In genomic region chr6:66419452-66420041, GRCm38 (mm10) we compare ENCODE assay signal across 25 mouse cellular contexts.
DNase-seq lines count a peak whose midpoint lies in the region; ATAC-seq lines count a peak whose summit lies in the region.
"Had no signal": no experiment of that assay in that cellular context is flagged by ENCODE, and none has a peak within 500 bp of the region (broad histone marks: within the 10 kb centered on the region; RNA-seq: fewer than 3 reads in every experiment).

No protein-coding gene starts in this region.

- H3K27me3 ChIP-seq in midbrain, embryonic 10.5 days (ENCODE audit: low read depth, poor library complexity, severe bottlenecking), result no peaks in the 10 kb centered on the region
- H3K27me3 ChIP-seq in midbrain, embryonic 13.5 days, result no peaks in the 10 kb centered on the region
- H3K27me3 ChIP-seq in forebrain, embryonic 16.5 days (replicated peaks; ENCODE audit: control insufficient read depth, insufficient read depth, low read length), result no peaks in the 10 kb centered on the region
- no peaks in the 10 kb centered on the region for H3K27me3 ChIP-seq in neural tube, embryonic 13.5 days
- H3K27me3 ChIP-seq in heart, embryonic 12.5 days (replicated peaks), result no peaks in the 10 kb centered on the region
- H3K27me3 ChIP-seq: embryonic facial prominence, embryonic 12.5 days; heart, embryonic 13.5 days; limb, embryonic 13.5 days; liver, embryonic 15.5 days had no signal

- no peaks in the 10 kb centered on the region for H3K9me3 ChIP-seq in midbrain, embryonic 10.5 days (replicated peaks)
- no peaks in the 10 kb centered on the region for H3K9me3 ChIP-seq in midbrain, embryonic 13.5 days
- H3K9me3 ChIP-seq in forebrain, embryonic 16.5 days (ENCODE audit: control insufficient read depth, low read length), result no peaks in the 10 kb centered on the region
- no peaks in the 10 kb centered on the region for H3K9me3 ChIP-seq in neural tube, embryonic 13.5 days
- no peaks in the 10 kb centered on the region for H3K9me3 ChIP-seq in heart, embryonic 12.5 days (replicated peaks)
- H3K9me3 ChIP-seq: embryonic facial prominence, embryonic 12.5 days; G1E; heart, embryonic 13.5 days; limb, embryonic 13.5 days; liver, embryonic 15.5 days had no signal

- DNase-seq in embryo, embryonic 10 days (ENCODE audit: low spot score), result peak; percentile 59
- no peak for DNase-seq in embryo, embryonic 9.5 days (ENCODE audit: extremely low spot score)
- DNase-seq in midbrain, embryonic 10.5 days (ENCODE audit: low spot score), result no peak
- DNase-seq in kidney, postnatal 4 days, result no peak
- DNase-seq: adrenal gland, postnatal 10 days; cerebellum, postnatal 36 days; gastrocnemius, postnatal 10 days; heart, adult 11 months; heart, postnatal 4 days; kidney, postnatal 36 days; retina, postnatal 1 day; right cerebral cortex, postnatal 4 days had no signal

- H3K4me3 ChIP-seq in midbrain, embryonic 10.5 days, result no peak overlapping the region
- no peak overlapping the region for H3K4me3 ChIP-seq in midbrain, embryonic 13.5 days (replicated peaks)
- no peak overlapping the region for H3K4me3 ChIP-seq in forebrain, embryonic 16.5 days (replicated peaks; ENCODE audit: low read length)
- no peak overlapping the region for H3K4me3 ChIP-seq in neural tube, embryonic 13.5 days
- H3K4me3 ChIP-seq in heart, embryonic 12.5 days, result no peak overlapping the region
- H3K4me3 ChIP-seq: embryonic facial prominence, embryonic 12.5 days; erythroblast, embryonic 14.5 days; heart, embryonic 13.5 days; limb, embryonic 13.5 days; liver, embryonic 15.5 days had no signal

- peaks cover 12% of the 10 kb centered on the region for H3K4me1 ChIP-seq in midbrain, embryonic 10.5 days
- H3K4me1 ChIP-seq in midbrain, embryonic 13.5 days (replicated peaks), result no peaks in the 10 kb centered on the region; the same call in 1 of the 2 replicates
- H3K4me1 ChIP-seq in forebrain, embryonic 16.5 days (replicated peaks; ENCODE audit: control insufficient read depth, insufficient read depth, low read length), result peaks cover 3% of the 10 kb centered on the region; the same call in 1 of the 2 replicates
- peaks cover 10% of the 10 kb centered on the region for H3K4me1 ChIP-seq in neural tube, embryonic 13.5 days (replicated peaks)
- H3K4me1 ChIP-seq in heart, embryonic 12.5 days (replicated peaks), result no peaks in the 10 kb centered on the region
- H3K4me1 ChIP-seq: heart, embryonic 13.5 days; liver, embryonic 15.5 days had no signal

- H3K27ac ChIP-seq in midbrain, embryonic 10.5 days (replicated peaks), result 0 out of 2 replicates have a peak overlapping the region, but pooled peaks have one; percentile 17
- H3K27ac ChIP-seq in midbrain, embryonic 13.5 days, result no peak overlapping the region
- no peak overlapping the region for H3K27ac ChIP-seq in forebrain, embryonic 16.5 days (ENCODE audit: low read length)
- H3K27ac ChIP-seq in neural tube, embryonic 13.5 days (replicated peaks), result 0 out of 2 replicates have a peak overlapping the region, but pooled peaks have one; percentile 18
- H3K27ac ChIP-seq in heart, embryonic 12.5 days (ENCODE audit: poor library complexity, severe bottlenecking), result no peak overlapping the region
- H3K27ac ChIP-seq: embryonic facial prominence, embryonic 12.5 days; heart, embryonic 13.5 days; limb, embryonic 13.5 days; liver, embryonic 15.5 days; stomach, postnatal 0 days had no signal

- H3K36me3 ChIP-seq in midbrain, embryonic 10.5 days, result no peaks in the 10 kb centered on the region
- H3K36me3 ChIP-seq in midbrain, embryonic 13.5 days, result no peaks in the 10 kb centered on the region
- no peaks in the 10 kb centered on the region for H3K36me3 ChIP-seq in forebrain, embryonic 16.5 days (ENCODE audit: control insufficient read depth, insufficient read depth)
- no peaks in the 10 kb centered on the region for H3K36me3 ChIP-seq in neural tube, embryonic 13.5 days
- H3K36me3 ChIP-seq in heart, embryonic 12.5 days, result no peaks in the 10 kb centered on the region
- H3K36me3 ChIP-seq: embryonic facial prominence, embryonic 12.5 days; G1E; heart, embryonic 13.5 days; limb, embryonic 13.5 days; liver, embryonic 15.5 days had no signal

- no peak overlapping the region for H3K9ac ChIP-seq in midbrain, embryonic 13.5 days (replicated peaks)
- H3K9ac ChIP-seq in forebrain, embryonic 16.5 days (replicated peaks; ENCODE audit: low read depth, low read length), result no peak overlapping the region
- H3K9ac ChIP-seq in neural tube, embryonic 13.5 days, result no peak overlapping the region
- H3K9ac ChIP-seq in heart, embryonic 12.5 days, result no peak overlapping the region
- H3K9ac ChIP-seq: embryonic facial prominence, embryonic 12.5 days; heart, embryonic 13.5 days; limb, embryonic 13.5 days; liver, embryonic 15.5 days had no signal

- WGBS in midbrain, embryonic 10.5 days, result 59% methylated on average over 7 of the region's 7 CpGs
- 34% methylated on average over 7 of the region's 7 CpGs for WGBS in midbrain, embryonic 13.5 days
- 10% methylated on average over 7 of the region's 7 CpGs for WGBS in forebrain, embryonic 16.5 days
- WGBS in neural tube, embryonic 13.5 days, result 10% methylated on average over 7 of the region's 7 CpGs
- 62% methylated on average over 7 of the region's 7 CpGs for WGBS in heart, embryonic 12.5 days

- no peak for ATAC-seq in midbrain, embryonic 13.5 days
- ATAC-seq in forebrain, embryonic 16.5 days, result peak; percentile 74; the same call in 1 of the 2 replicates
- ATAC-seq in neural tube, embryonic 13.5 days (ENCODE audit: low read depth), result no peak
- no peak for ATAC-seq in heart, embryonic 12.5 days (ENCODE audit: insufficient number of reproducible peaks, low FRiP score)
- ATAC-seq: activated CD4-positive, CD25-positive, alpha-beta regulatory T cell, adult 4 months; intestine, embryonic 16.5 days had no signal

- no peak overlapping the region for H3K4me2 ChIP-seq in midbrain, embryonic 13.5 days (replicated peaks)
- no peak overlapping the region for H3K4me2 ChIP-seq in forebrain, embryonic 16.5 days (ENCODE audit: low read length)
- H3K4me2 ChIP-seq in neural tube, embryonic 13.5 days, result no peak overlapping the region
- no peak overlapping the region for H3K4me2 ChIP-seq in heart, embryonic 12.5 days
- H3K4me2 ChIP-seq: embryonic facial prominence, embryonic 12.5 days; heart, embryonic 13.5 days; limb, embryonic 13.5 days; liver, embryonic 15.5 days had no signal

Comparison
In these comparisons a context has a peak if more than half of its experiments do, and no peak if none do; other contexts are left out.
1. H3K27ac ChIP-seq: peak in midbrain, embryonic 10.5 days (single experiment) and neural tube, embryonic 13.5 days (single experiment); none in midbrain, embryonic 13.5 days (single experiment), forebrain, embryonic 16.5 days (single experiment) and heart, embryonic 12.5 days (single experiment).